Mouse (Mus musculus): Measurements from ENCODE around the gene Tmem92.
"Not testable (repeated sequence)": the region's sequence is repeated elsewhere in the genome, so short reads cannot be mapped to it uniquely, and the experiment has no call there.

DNA sequence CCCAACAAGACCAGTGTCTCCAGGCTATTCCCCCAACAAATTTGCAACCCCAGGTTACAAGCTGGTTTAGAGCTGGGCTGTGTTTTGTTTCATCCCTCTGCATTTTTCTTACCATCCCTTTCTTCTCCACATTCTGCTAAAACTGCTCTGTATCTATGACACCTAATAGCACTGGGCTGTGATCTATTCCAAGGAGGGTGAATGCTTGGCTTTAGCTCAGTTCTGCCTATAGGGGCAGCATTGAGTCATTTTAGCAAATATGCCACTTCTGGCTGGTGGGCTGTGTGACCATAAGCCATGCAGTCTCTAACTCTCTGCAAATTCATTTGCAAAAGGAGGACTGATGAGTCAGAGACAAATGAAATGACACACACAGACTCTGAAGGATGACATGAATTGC lies 36.4 kb upstream of the Tmem92 start:
- TF ChIP-seq POLR2A (IDR thresholded peaks at IDR 0.05; ENCODE audit: borderline replicate concordance, extremely low read depth, insufficient read depth, insufficient read length, poor library complexity, severe bottlenecking), result not testable (repeated sequence)
- peak; percentile 2; the same call in 1 of the 2 replicates for TF ChIP-seq CTCF (IDR thresholded peaks at IDR 0.05; ENCODE audit: borderline replicate concordance, extremely low read depth, insufficient read depth, insufficient read length)
